Mouse (Mus musculus): ENCODE measurements around the gene Neurod4. TPM values are rescaled to one million over a fixed set of nuclear protein-coding genes. Genes with fewer than 3 reads are reported as not detected.

Neurod4 gene
- polyA plus RNA-seq, 1 experiment from 2014 or later = not detected

DNA sequence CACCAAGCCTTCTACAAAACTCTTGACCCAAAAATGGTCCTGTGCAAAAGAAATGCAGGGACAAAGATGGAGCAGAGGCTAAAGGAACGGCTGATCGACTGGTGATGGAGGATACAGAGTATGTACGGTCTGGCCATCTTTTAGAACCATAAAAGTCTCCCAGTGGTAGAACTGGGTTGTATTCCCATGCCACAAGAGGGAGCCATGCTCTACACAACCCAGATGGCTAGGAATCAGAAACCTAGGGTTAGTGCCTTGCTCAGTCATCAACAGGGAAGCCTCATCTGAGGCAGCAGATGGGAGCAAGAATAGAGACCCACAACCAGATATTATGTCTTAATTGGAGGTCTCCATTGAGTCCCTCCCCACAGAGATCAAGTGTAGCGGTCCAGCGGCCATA is 50.5 kb downstream of the Neurod4 start:
- Histone ChIP-seq H3K9me3 (no peaks in the 10 kb centered on the region), H3K27me3 (no peaks in the 10 kb centered on the region), H3K4me3 (no peak overlapping the region), H3K27ac (no peak overlapping the region), H3K4me1 (no peaks in the 10 kb centered on the region), H3K9ac (no peak overlapping the region), H3K36me3 (no peaks in the 10 kb centered on the region), H3K4me2 (no peak overlapping the region)
- 81% methylated on average over 5 of the region's 5 CpGs for WGBS
- no peak for ATAC-seq (ENCODE audit: insufficient number of reproducible peaks, low FRiP score, low TSS enrichment, low read depth)

DNA sequence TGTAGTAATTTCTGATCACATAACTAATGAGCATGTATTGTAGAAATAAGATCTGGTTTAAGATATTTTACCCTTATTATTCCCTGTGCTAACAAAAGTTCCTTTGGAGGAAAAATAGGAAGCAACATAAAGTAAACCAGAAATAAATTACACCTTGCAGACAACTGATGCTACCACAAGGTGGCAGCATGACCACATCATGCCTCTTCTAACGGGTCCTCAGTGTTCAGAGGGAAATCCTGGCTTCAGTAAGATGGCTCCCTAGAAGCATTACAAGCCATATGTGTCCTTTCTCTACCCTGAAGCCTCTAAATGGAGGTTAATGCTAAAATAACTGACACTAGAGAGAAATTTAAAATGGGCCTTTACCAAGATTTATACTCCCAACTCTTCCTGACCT is 51.8 kb downstream of the Neurod4 start:
- H3K36me3 ChIP-seq = no peaks in the 10 kb centered on the region
- H3K9ac ChIP-seq = no peak overlapping the region
- H3K4me1 ChIP-seq = no peaks in the 10 kb centered on the region
- no peaks in the 10 kb centered on the region for H3K9me3 ChIP-seq
- ATAC-seq (ENCODE audit: insufficient number of reproducible peaks, low FRiP score, low TSS enrichment, low read depth) = no peak
- H3K27me3 ChIP-seq = no peaks in the 10 kb centered on the region
- 0% methylated on average over 1 of the region's 1 CpGs for WGBS
- no peak overlapping the region for H3K4me2 ChIP-seq
- no peak overlapping the region for H3K27ac ChIP-seq
- no peak overlapping the region for H3K4me3 ChIP-seq

DNA sequence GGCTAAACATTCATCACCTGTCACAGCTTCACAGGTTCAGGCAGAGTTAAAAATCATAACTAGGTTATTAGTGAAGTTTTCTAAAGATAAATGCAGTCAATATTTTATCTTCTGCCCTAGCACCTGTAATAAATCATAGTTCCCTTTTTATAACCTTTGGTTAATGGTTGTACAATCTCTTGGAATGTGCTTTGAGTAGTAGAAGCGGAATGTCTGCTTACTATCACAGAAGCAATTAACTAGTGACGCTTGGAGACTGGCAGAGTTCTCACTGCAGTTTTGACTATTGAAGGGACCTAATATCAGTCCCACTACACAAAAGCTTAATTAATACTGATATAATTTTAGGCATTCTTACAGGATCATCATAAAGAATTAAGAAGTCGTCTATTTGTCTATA is 55.0 kb downstream of the Neurod4 start:
- H3K27me3 ChIP-seq = no peaks in the 10 kb centered on the region
- no peaks in the 10 kb centered on the region for H3K36me3 ChIP-seq
- no peak for ATAC-seq (ENCODE audit: insufficient number of reproducible peaks, low FRiP score, low TSS enrichment, low read depth)
- H3K4me2 ChIP-seq = no peak overlapping the region
- no peak overlapping the region for H3K4me3 ChIP-seq
- H3K9me3 ChIP-seq = no peaks in the 10 kb centered on the region
- no peak overlapping the region for H3K9ac ChIP-seq
- H3K4me1 ChIP-seq = no peaks in the 10 kb centered on the region
- 61% methylated on average over 3 of the region's 3 CpGs for WGBS
- no peak overlapping the region for H3K27ac ChIP-seq

Other genes starting within 250 kb of the Neurod4 start
- not detected in 2 replicates for gene Olfr821, start 249.9 kb downstream of the Neurod4 start, polyA plus RNA-seq (2015; fragmentation: Nextera tagmentation; extraction: Ambion mirVana)
- not detected in 2 replicates for gene Olfr822, start 209.0 kb downstream of the Neurod4 start, polyA plus RNA-seq (2015; fragmentation: Nextera tagmentation; extraction: Ambion mirVana)
- gene Olfr823, start 164.9 kb downstream of the Neurod4 start, polyA plus RNA-seq (2015; fragmentation: Nextera tagmentation; extraction: Ambion mirVana) = not detected in 2 replicates
- not detected in 2 replicates for gene Olfr824, start 150.2 kb downstream of the Neurod4 start, polyA plus RNA-seq (2015; fragmentation: Nextera tagmentation; extraction: Ambion mirVana)
- gene Olfr825, start 113.5 kb downstream of the Neurod4 start, polyA plus RNA-seq (2015; fragmentation: Nextera tagmentation; extraction: Ambion mirVana) = not detected in 2 replicates
- not detected in 2 replicates for gene Olfr826, start 96.1 kb downstream of the Neurod4 start, polyA plus RNA-seq (2015; fragmentation: Nextera tagmentation; extraction: Ambion mirVana)
- not detected in 2 replicates for gene Olfr827, start 65.8 kb downstream of the Neurod4 start, polyA plus RNA-seq (2015; fragmentation: Nextera tagmentation; extraction: Ambion mirVana)
- 3.6 and 3.9 TPM in 2 replicates for gene Tespa1, start 42.6 kb upstream of the Neurod4 start, polyA plus RNA-seq (2015; fragmentation: Nextera tagmentation; extraction: Ambion mirVana)
- 0.04 TPM in 1 of 2 replicates, not detected in the other for gene Vmn2r84, start 114.1 kb upstream of the Neurod4 start, polyA plus RNA-seq (2015; fragmentation: Nextera tagmentation; extraction: Ambion mirVana)
- not detected in 2 replicates for gene Vmn2r85, start 149.5 kb upstream of the Neurod4 start, polyA plus RNA-seq (2015; fragmentation: Nextera tagmentation; extraction: Ambion mirVana)
- gene Vmn2r86, start 175.8 kb upstream of the Neurod4 start, polyA plus RNA-seq (2015; fragmentation: Nextera tagmentation; extraction: Ambion mirVana) = not detected in 2 replicates
- not detected in 2 replicates for gene Vmn2r87, start 217.2 kb upstream of the Neurod4 start, polyA plus RNA-seq (2015; fragmentation: Nextera tagmentation; extraction: Ambion mirVana)

Data from limb, embryonic 15.5 days (tissue).